Mouse (Mus musculus) erythroblast, embryonic 14.5 days (primary cell): Measurements from ENCODE around the gene H1fnt. TPM values are rescaled to one million over a fixed set of nuclear protein-coding genes. Genes with fewer than 3 reads are reported as not detected.

Source experiments
- H3K27me3 ChIP-seq: 2 replicates; pipeline ENCODE4 v1.6.1; 2012; ENCODE audit warnings: inconsistent platforms; ENCODE audit not compliant: control insufficient read depth
- H3K36me3 ChIP-seq: 2 replicates; pipeline ENCODE4 v1.6.1; 2012; ENCODE audit warnings: mild to moderate bottlenecking, inconsistent platforms; ENCODE audit not compliant: control insufficient read depth
- H3K4me1 ChIP-seq: 2 replicates; pipeline ENCODE4 v1.6.1; 2012; ENCODE audit warnings: inconsistent platforms; ENCODE audit not compliant: control insufficient read depth
- H3K4me3 ChIP-seq: replicated peaks from 2 replicates; pipeline ENCODE3; 2012; ENCODE audit warnings: moderate library complexity, mild to moderate bottlenecking, inconsistent platforms
- H3K9me3 ChIP-seq: 2 replicates; pipeline ENCODE4 v1.6.1; 2012; ENCODE audit warnings: low read length, inconsistent platforms, mixed read lengths; ENCODE audit not compliant: control insufficient read depth
- GATA1 ChIP-seq: IDR thresholded peaks from 2 replicates; pipeline ENCODE4 v1.6.1; 2012; ENCODE audit warnings: low read length, inconsistent platforms, mixed read lengths
- TAL1 ChIP-seq: IDR thresholded peaks from 3 replicates; pipeline ENCODE4 v1.6.1; 2012; ENCODE audit warnings: low read length, inconsistent platforms, mixed read lengths
- polyA plus RNA-seq: library from polyadenylated mRNA; stranded (reverse); fragments of >175 nt; gene quantifications from 2 replicates; pipeline ENCODE4 v1.2.3, GENCODE M21; 2012

The H1fnt gene
- polyA plus RNA-seq, 1 experiment: not detected

GRCm38 (mm10) chr15:98226096-98226495, 31.0 kb downstream of the H1fnt start:
- Histone ChIP-seq H3K27me3 (no peaks in the 10 kb centered on the region), H3K4me3 (no peak overlapping the region), H3K9me3 (no peaks in the 10 kb centered on the region), H3K36me3 (no peaks in the 10 kb centered on the region), H3K4me1 (no peaks in the 10 kb centered on the region)
- TF ChIP-seq TAL1: no peak
- TF ChIP-seq GATA1: no peak

- Histone ChIP-seq H3K36me3 (no peaks in the 10 kb centered on the region), H3K4me1 (no peaks in the 10 kb centered on the region), H3K27me3 (no peaks in the 10 kb centered on the region), H3K4me3 (no peak overlapping the region), H3K9me3 (no peaks in the 10 kb centered on the region)
- TF ChIP-seq TAL1 (no peak), GATA1 (no peak)
Observed at GRCm38 (mm10) chr15:98225610-98226009, 31.5 kb downstream of the H1fnt start.

- TF ChIP-seq TAL1 (no peak), GATA1 (no peak)
- no peaks in the 10 kb centered on the region for H3K4me1 ChIP-seq
- H3K9me3 ChIP-seq: no peaks in the 10 kb centered on the region
- H3K4me3 ChIP-seq: no peak overlapping the region
- H3K27me3 ChIP-seq: no peaks in the 10 kb centered on the region
- no peaks in the 10 kb centered on the region for H3K36me3 ChIP-seq
Observed at GRCm38 (mm10) chr15:98222377-98222776, 34.7 kb downstream of the H1fnt start.

- H3K36me3 ChIP-seq: no peaks in the 10 kb centered on the region
- no peaks in the 10 kb centered on the region for H3K9me3 ChIP-seq
- H3K27me3 ChIP-seq: no peaks in the 10 kb centered on the region
- H3K4me1 ChIP-seq: no peaks in the 10 kb centered on the region
- no peak within 1 kb of the TSS for H3K4me3 ChIP-seq
- TF ChIP-seq TAL1 (no peak), GATA1 (no peak)
Observed at GRCm38 (mm10) chr15:98220877-98221276, 36.2 kb downstream of the H1fnt start, which contains the start of the genes Gm44579 and Olfr287. TSS of gene Gm44579 (minus strand) at chr15:98220977. TSS of gene Olfr287 (minus strand) at chr15:98221056.

GRCm38 (mm10) chr15:98214130-98214529, 43.0 kb downstream of the H1fnt start:
- no peaks in the 10 kb centered on the region for H3K36me3 ChIP-seq
- H3K9me3 ChIP-seq: no peaks in the 10 kb centered on the region
- no peaks in the 10 kb centered on the region for H3K4me1 ChIP-seq
- no peak overlapping the region for H3K4me3 ChIP-seq
- H3K27me3 ChIP-seq: no peaks in the 10 kb centered on the region
- TF ChIP-seq TAL1: no peak
- no peak for TF ChIP-seq GATA1

GRCm38 (mm10) chr15:98213336-98213870, 43.7 kb downstream of the H1fnt start:
- Histone ChIP-seq H3K36me3 (no peaks in the 10 kb centered on the region), H3K9me3 (no peaks in the 10 kb centered on the region), H3K27me3 (no peaks in the 10 kb centered on the region), H3K4me3 (no peak overlapping the region), H3K4me1 (no peaks in the 10 kb centered on the region)
- no peak for TF ChIP-seq GATA1
- no peak for TF ChIP-seq TAL1

- Histone ChIP-seq H3K4me3 (no peak overlapping the region), H3K27me3 (no peaks in the 10 kb centered on the region), H3K36me3 (no peaks in the 10 kb centered on the region), H3K9me3 (no peaks in the 10 kb centered on the region), H3K4me1 (no peaks in the 10 kb centered on the region)
- no peak for TF ChIP-seq TAL1
- no peak for TF ChIP-seq GATA1
Observed at GRCm38 (mm10) chr15:98209676-98210075, 47.4 kb downstream of the H1fnt start.

Other genes starting within 250 kb of the H1fnt start
- 2.4 and 3.1 TPM in 2 replicates for gene Pfkm, start 164.7 kb downstream of the H1fnt start, polyA plus RNA-seq
- 0.71 and 1.0 TPM in 2 replicates for gene Senp1, start 163.5 kb downstream of the H1fnt start, polyA plus RNA-seq
- gene Asb8, start 91.7 kb downstream of the H1fnt start, polyA plus RNA-seq: 0.42 and 0.43 TPM in 2 replicates
- gene Ccdc184, start 90.1 kb downstream of the H1fnt start, polyA plus RNA-seq: not detected in 2 replicates
- not detected in 2 replicates for gene Olfr288, start 61.8 kb downstream of the H1fnt start, polyA plus RNA-seq
- gene Gm44579, start 36.3 kb downstream of the H1fnt start, polyA plus RNA-seq: not detected in 2 replicates
- gene Olfr287, start 36.2 kb downstream of the H1fnt start, polyA plus RNA-seq: not detected in 2 replicates
- not detected in 2 replicates for gene Olfr286, start 22.8 kb downstream of the H1fnt start, polyA plus RNA-seq
- gene Zfp641, start 38.9 kb upstream of the H1fnt start, polyA plus RNA-seq: 0.03 TPM in 1 of 2 replicates, not detected in the other
- 0.01 TPM in 1 of 2 replicates, not detected in the other for gene Olfr285, start 60.1 kb upstream of the H1fnt start, polyA plus RNA-seq
- gene Olfr284, start 83.7 kb upstream of the H1fnt start, polyA plus RNA-seq: not detected in 2 replicates
- not detected in 2 replicates for gene Olfr283, start 123.7 kb upstream of the H1fnt start, polyA plus RNA-seq
- not detected in 2 replicates for gene Olfr282, start 173.9 kb upstream of the H1fnt start, polyA plus RNA-seq
- 0.01 TPM in 1 of 2 replicates, not detected in the other for gene Olfr281, start 195.3 kb upstream of the H1fnt start, polyA plus RNA-seq
- not detected in 2 replicates for gene OR5BS1P, start 212.6 kb upstream of the H1fnt start, polyA plus RNA-seq
- not detected in 2 replicates for gene Lalba, start 225.4 kb upstream of the H1fnt start, polyA plus RNA-seq
- not detected in 2 replicates for gene Olfr279, start 235.1 kb upstream of the H1fnt start, polyA plus RNA-seq